Mouse (Mus musculus) liver, embryonic 16.5 days (tissue): Measurements from ENCODE around the gene Fezf1. TPM values are rescaled to one million over a fixed set of nuclear protein-coding genes. Genes with fewer than 3 reads are reported as not detected.

Experiments
- ATAC-seq: fragments of 200-750 bp; cut with Nextera tagmentation; 2 replicates; pipeline ENCODE4 v1.8.0; 2017; ENCODE audit warnings: low read depth, mild to moderate bottlenecking, moderate number of reproducible peaks, moderate library complexity
- H3K27ac ChIP-seq: fragments of 300-500 bp; sonication (generic); 2 replicates; pipeline ENCODE4 v1.5.1; 2014; ENCODE audit warnings: mild to moderate bottlenecking, low read length
- H3K27me3 ChIP-seq: fragments of 300-500 bp; sonication (generic); 2 replicates; pipeline ENCODE4 v1.6.1; 2014; ENCODE audit warnings: low read depth, low read length, mixed read lengths; ENCODE audit not compliant: control insufficient read depth, insufficient read depth
- H3K36me3 ChIP-seq: fragments of 300-500 bp; sonication (generic); 2 replicates; pipeline ENCODE4 v1.6.1; 2014; ENCODE audit warnings: mild to moderate bottlenecking; ENCODE audit not compliant: control insufficient read depth, insufficient read depth
- H3K4me1 ChIP-seq: fragments of 300-500 bp; sonication (generic); 2 replicates; pipeline ENCODE4 v1.6.1; 2014; ENCODE audit warnings: low read depth, low read length, mixed read lengths; ENCODE audit not compliant: control insufficient read depth
- H3K4me2 ChIP-seq: fragments of 300-500 bp; sonication (generic); 2 replicates; pipeline ENCODE4 v1.6.1; 2014; ENCODE audit warnings: low read depth, low read length, mixed read lengths
- H3K4me3 ChIP-seq: fragments of 300-500 bp; sonication (generic); 2 replicates; pipeline ENCODE4 v1.5.1; 2014; ENCODE audit warnings: low read depth, mild to moderate bottlenecking, low read length
- H3K9ac ChIP-seq: fragments of 300-500 bp; sonication (generic); 2 replicates; pipeline ENCODE4 v1.6.1; 2014; ENCODE audit warnings: low read depth, low read length
- H3K9me3 ChIP-seq: fragments of 300-500 bp; sonication (generic); replicated peaks from 2 replicates; pipeline ENCODE4 v1.6.1; 2016; ENCODE audit warnings: low read length; ENCODE audit not compliant: control insufficient read depth
- WGBS: fragments of 180-500 bp; shearing (Covaris S2); extraction: QIAGEN DNeasy Blood & Tissue Kit; methylation state at CpG from one replicate; pipeline ENCODE4 v1.1.7; 2014; ENCODE audit not compliant: insufficient replicate concordance; 5-methylcytosine and 5-hydroxymethylcytosine counted together
- polyA plus RNA-seq: library from polyadenylated mRNA; unstranded; fragments of >200 nt; fragmentation: Nextera tagmentation; extraction: Ambion mirVana; gene quantifications from 2 replicates; pipeline ENCODE4 v1.2.1, GENCODE M21; 2015

The Fezf1 gene
- polyA plus RNA-seq, 1 experiment from 2014 or later: not detected

DNA sequence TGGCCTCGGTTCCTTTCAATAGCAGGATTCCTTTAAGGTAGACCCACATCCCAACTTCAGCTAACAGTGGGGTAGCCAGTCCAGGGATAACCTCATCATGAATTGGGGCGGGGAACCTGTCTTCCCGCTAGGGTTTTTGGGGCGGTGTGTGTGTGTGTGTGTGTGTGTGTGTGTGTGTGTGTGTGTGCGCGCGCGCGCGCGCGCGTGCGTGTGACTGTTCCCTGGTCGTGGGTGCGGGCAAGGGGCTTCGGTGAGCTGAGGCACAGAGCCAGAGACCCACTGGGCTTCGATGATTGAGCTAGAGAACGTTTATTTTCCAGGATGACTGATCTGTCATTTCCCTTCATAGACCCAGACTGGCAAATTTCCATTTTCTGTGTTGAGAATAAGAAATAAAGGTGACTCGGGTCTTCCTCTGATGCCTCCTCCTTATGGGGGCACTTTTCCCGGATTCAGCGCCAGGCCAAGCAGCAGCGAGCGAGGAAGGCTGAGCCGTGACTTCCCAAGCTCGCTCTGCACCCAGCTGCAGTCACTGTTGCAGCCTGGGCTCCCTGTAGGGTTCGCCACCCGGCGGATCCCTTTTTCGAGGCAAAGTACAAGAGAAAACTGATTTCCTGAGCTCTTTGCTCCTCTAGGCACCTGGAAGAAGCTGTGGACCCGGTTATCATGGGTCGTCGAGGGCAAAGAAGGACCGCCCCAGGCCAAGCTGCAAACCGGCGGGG lies 12.0 kb upstream of the Fezf1 start:
- H3K4me2 ChIP-seq: no peak overlapping the region
- H3K36me3 ChIP-seq: no peaks in the 10 kb centered on the region
- H3K27ac ChIP-seq: no peak overlapping the region
- no peaks in the 10 kb centered on the region for H3K4me1 ChIP-seq
- H3K9ac ChIP-seq: no peak overlapping the region
- H3K9me3 ChIP-seq: no peaks in the 10 kb centered on the region
- no peak overlapping the region for H3K4me3 ChIP-seq
- H3K27me3 ChIP-seq: peaks cover 33% of the 10 kb centered on the region
- ATAC-seq: no peak
- 3% methylated on average over 36 of the region's 36 CpGs for WGBS

- Histone ChIP-seq H3K36me3 (no peaks in the 10 kb centered on the region), H3K4me1 (no peaks in the 10 kb centered on the region), H3K27ac (no peak overlapping the region), H3K4me2 (no peak overlapping the region), H3K9ac (no peak overlapping the region), H3K27me3 (peaks cover 55% of the 10 kb centered on the region), H3K9me3 (no peaks in the 10 kb centered on the region), H3K4me3 (no peak overlapping the region)
- WGBS: 18% methylated on average over 3 of the region's 3 CpGs
- ATAC-seq: no peak
Observed at GRCm38 (mm10) chr6:23257981-23258380, 9.8 kb upstream of the Fezf1 start.

- 3% methylated on average over 8 of the region's 8 CpGs for WGBS
- no peaks in the 10 kb centered on the region for H3K36me3 ChIP-seq
- no peak overlapping the region for H3K9ac ChIP-seq
- no peak overlapping the region for H3K4me2 ChIP-seq
- H3K4me1 ChIP-seq: no peaks in the 10 kb centered on the region
- ATAC-seq: no peak
- no peak overlapping the region for H3K4me3 ChIP-seq
- peaks cover 63% of the 10 kb centered on the region for H3K27me3 ChIP-seq
- H3K27ac ChIP-seq: no peak overlapping the region
- no peaks in the 10 kb centered on the region for H3K9me3 ChIP-seq
Observed at GRCm38 (mm10) chr6:23255161-23255560, 7.0 kb upstream of the Fezf1 start.

GRCm38 (mm10) chr6:23254644-23255043 lies 6.5 kb upstream of the Fezf1 start:
- ATAC-seq: no peak
- Histone ChIP-seq H3K36me3 (no peaks in the 10 kb centered on the region), H3K4me3 (no peak overlapping the region), H3K4me2 (no peak overlapping the region), H3K9me3 (no peaks in the 10 kb centered on the region), H3K27me3 (peaks cover 63% of the 10 kb centered on the region), H3K9ac (no peak overlapping the region), H3K4me1 (no peaks in the 10 kb centered on the region), H3K27ac (no peak overlapping the region)
- 1% methylated on average over 11 of the region's 11 CpGs for WGBS

GRCm38 (mm10) chr6:23253353-23254311 lies 5.5 kb upstream of the Fezf1 start:
- H3K4me1 ChIP-seq: no peaks in the 10 kb centered on the region
- no peaks in the 10 kb centered on the region for H3K36me3 ChIP-seq
- H3K4me3 ChIP-seq: no peak overlapping the region
- peaks cover 68% of the 10 kb centered on the region for H3K27me3 ChIP-seq
- no peak overlapping the region for H3K4me2 ChIP-seq
- no peaks in the 10 kb centered on the region for H3K9me3 ChIP-seq
- ATAC-seq: no peak
- H3K27ac ChIP-seq: no peak overlapping the region
- no peak overlapping the region for H3K9ac ChIP-seq
- WGBS: 2% methylated on average over 43 of the region's 43 CpGs

GRCm38 (mm10) chr6:23252196-23253135 lies 4.3 kb upstream of the Fezf1 start:
- 2% methylated on average over 20 of the region's 20 CpGs for WGBS
- no peaks in the 10 kb centered on the region for H3K36me3 ChIP-seq
- H3K9me3 ChIP-seq: no peaks in the 10 kb centered on the region
- H3K9ac ChIP-seq: no peak overlapping the region
- peaks cover 79% of the 10 kb centered on the region for H3K27me3 ChIP-seq
- H3K27ac ChIP-seq: no peak overlapping the region
- no peak for ATAC-seq
- H3K4me1 ChIP-seq: no peaks in the 10 kb centered on the region
- H3K4me3 ChIP-seq: no peak overlapping the region
- no peak overlapping the region for H3K4me2 ChIP-seq

- Histone ChIP-seq H3K27ac (no peak overlapping the region), H3K9me3 (no peaks in the 10 kb centered on the region), H3K4me3 (no peak overlapping the region), H3K27me3 (peaks cover 86% of the 10 kb centered on the region), H3K4me1 (no peaks in the 10 kb centered on the region), H3K9ac (no peak overlapping the region), H3K36me3 (no peaks in the 10 kb centered on the region), H3K4me2 (no peak overlapping the region)
- WGBS: 3% methylated on average over 3 of the region's 3 CpGs
- no peak for ATAC-seq
Observed at GRCm38 (mm10) chr6:23251431-23251830, 3.3 kb upstream of the Fezf1 start.

DNA sequence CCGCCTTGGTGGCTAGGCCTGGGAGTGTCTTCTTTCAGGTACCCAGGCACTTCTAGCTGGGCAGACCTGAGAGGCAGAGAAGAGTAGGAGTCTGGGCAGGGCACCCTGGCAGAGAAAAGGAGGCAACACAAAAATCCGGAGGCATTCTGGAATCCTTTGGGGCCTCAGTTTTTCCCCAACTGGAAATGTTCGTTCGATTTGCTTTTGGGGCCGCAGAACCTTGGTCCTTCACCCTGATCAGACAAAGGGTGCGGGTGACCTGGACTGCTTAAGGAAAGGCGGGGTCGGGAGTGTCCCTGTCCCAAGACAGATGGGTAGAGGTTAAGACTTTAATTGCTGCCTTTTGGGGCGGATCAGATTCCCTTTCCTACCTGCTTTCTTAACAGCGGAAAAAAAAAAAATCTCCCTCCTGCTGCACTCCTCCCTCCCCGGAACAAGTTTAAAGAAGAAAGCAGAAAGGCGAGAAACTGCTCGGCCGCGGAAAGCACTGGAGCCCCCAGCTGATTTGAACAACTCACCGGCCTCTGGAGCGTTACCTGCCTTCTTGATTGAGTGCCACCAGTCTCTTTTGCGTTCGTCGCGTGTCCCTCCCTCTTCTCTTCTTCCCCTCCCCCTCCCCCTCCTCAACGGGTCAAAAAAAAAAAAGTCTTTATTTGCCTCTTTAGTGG lies 2.3 kb upstream of the Fezf1 start:
- Histone ChIP-seq H3K36me3 (no peaks in the 10 kb centered on the region), H3K27me3 (peaks cover 90% of the 10 kb centered on the region), H3K4me3 (no peak overlapping the region), H3K4me2 (no peak overlapping the region), H3K4me1 (no peaks in the 10 kb centered on the region), H3K9ac (no peak overlapping the region), H3K27ac (no peak overlapping the region), H3K9me3 (no peaks in the 10 kb centered on the region)
- no peak for ATAC-seq
- 3% methylated on average over 22 of the region's 22 CpGs for WGBS
